Mouse (Mus musculus): ENCODE results near the gene Gm42517. TPM values are rescaled to one million over a fixed set of nuclear protein-coding genes. Genes with fewer than 3 reads are reported as not detected.

The Gm42517 gene
- total RNA-seq, 2 experiments from 2014 or later = 55.4 to 61.2 TPM

DNA sequence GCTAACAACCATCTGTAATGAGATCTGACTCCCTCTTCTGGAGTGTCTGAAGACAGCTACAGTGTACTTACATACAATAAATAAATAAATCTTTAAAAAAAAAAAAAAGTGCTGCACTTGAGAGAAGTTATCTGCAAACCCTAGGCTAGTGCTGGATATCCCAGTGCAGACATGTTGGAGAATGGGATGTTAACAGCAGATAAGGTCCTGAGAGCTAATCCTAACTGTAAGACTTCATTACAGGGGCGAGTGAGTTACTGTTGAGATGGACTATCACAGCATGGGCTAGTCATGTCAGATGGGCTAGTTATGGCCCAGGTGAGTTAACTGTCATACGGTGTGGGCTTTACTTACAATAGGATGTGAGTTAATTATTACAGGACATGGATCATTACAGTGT is 13.7 kb downstream of the Gm42517 start:
- no peak for DNase-seq (ENCODE audit: extremely low spot score in 1 of 2, low spot score in 1 of 2)

DNA sequence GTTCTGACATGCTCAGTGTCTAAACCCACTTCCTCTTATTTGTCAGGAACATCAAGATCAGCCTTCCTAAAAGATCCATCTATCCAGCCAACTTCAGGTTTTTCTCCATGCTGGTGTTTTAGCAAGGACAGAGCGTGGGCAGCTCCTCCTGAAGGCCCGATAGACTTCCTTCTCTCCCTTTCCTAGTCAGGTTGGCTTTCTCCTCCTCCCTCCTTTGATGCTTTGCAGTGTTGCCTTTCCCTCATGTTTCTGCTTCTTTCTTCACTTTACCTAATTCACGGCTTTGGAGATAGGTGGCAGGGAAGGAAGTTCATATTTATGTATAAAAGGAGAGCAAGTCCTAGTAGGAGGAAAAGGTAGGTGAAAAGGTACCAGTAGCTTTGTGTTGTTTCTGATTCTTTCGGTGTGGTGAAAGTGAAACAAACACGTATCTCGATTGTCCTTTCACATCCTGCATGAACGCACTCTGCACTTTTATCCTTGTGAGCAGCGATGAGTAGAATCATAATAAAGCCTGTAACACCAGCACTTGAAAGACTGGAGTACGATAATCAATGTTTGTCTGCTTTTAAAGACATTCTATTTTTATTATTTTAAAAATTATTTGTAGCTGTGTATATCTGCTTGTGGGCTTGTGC is 18.1 kb downstream of the Gm42517 start:
- DNase-seq (ENCODE audit: extremely low spot score in 1 of 2, low spot score in 1 of 2) = no peak

DNA sequence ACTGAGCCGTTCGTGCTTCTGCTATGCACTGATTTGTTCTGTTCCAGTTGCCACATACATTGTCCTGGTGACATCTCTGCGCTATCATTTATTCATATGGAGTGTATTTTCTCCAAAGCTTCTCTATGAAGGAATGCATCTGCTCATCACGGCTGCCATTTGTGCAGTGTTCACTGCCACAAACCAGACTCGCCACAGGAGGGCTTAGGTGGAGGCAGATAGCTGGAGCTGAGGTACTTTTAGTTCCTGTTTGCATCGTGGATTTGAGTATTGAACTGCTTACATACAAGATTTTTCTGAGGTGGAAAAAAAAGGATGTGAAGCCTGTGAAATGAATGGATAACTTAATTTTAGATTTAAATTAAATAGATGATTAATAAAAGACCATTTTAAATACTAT is 19.9 kb downstream of the Gm42517 start:
- DNase-seq (ENCODE audit: extremely low spot score in 1 of 2, low spot score in 1 of 2) = no peak

DNA sequence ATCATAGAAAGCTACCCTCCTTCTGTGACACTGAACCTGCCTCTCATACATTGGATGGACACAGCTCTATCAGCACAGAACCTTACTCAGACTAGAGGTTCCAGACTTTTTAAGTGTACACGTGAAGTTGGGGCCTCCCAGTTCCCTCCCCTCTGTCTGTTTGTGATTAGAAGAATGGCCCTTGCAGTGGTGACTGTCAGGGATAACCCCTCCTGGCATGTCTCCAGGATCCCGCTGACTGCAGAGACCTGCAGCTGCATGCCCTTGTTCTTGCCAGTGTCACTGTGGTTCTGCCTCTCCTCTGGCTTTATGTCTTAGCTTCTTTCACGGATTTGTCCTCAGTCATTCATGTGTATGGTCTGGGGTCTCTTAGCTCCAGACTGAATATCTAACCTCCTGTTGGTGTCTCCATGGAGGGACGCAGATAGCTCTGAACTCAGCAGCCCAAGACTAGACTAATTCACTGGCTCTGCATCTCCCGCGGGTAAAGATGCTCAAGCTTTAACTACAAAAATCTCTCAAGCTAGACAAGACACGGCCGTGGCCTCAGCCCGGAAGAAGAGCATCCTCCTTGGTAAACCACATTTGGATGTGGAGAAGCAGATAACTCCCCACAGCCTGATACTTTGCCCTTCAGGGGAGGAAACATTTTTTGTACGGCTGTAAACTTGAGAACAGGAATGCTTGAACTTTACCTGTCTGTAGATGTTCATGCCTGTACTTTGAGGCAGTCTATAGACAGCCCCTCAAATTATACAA is 22.2 kb downstream of the Gm42517 start:
- DNase-seq (ENCODE audit: extremely low spot score in 1 of 2, low spot score in 1 of 2) = no peak

DNA sequence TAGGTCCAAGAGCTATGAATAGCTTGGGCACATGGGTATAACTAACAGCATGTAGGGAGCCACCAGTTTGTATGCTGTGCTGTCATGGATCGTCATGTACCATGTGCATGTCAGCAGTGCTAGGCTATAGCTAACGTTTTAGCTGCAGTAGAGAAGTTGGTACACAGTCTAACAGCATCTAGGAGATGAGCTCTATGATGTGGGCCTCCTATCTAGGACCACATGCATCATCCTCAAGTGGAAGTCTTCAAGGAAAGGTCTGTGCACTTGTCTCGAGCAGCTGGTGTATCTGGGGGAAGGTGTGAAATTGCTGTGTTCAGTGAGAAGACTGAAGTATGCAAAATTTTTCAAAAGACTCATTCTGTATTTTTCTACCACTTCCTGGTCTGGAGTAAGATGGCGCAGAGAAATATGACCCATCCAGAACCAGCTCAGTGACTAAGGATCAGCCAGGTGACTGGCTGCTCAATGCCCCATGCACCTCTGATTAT is 24.0 kb downstream of the Gm42517 start:
- no peak for DNase-seq (ENCODE audit: extremely low spot score in 1 of 2, low spot score in 1 of 2)

DNA sequence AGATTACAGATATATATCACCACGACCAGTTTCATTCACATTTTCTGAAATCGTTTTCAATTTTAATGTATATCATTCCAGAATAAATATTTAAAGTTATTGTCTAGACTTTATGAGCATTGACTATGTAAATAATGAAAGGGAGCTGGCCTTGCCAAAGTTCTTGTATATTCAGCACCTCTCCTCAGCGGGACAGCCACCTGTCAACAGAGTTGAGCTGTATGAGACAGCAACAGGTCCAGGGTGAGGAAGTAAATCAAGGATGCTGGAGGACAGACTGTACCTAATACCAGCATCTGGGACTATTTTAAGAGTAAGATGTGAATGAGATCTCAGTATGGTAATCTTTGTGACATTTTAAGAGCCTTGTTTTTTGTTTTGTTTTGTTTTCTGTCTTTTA is 29.7 kb downstream of the Gm42517 start:
- DNase-seq (ENCODE audit: extremely low spot score in 1 of 2, low spot score in 1 of 2) = no peak

DNA sequence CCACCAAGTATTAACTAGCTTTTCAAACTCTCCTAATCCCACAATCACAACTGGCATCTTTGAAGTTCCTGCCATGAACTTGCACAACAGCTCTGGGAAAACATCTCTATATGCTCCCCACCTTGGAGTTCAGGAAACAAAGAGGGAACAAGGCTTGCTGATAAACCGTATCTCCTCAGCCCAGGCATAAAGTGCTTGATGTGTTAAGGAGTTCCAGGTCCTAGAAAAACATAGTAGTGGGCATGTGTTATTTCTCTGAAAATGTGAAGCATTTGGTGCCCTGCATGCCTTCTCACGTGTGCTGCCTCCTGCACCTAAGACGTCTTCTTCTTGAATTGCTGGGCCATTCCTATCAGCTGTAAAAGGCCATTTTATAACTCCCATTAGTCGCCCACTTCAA is 30.3 kb downstream of the Gm42517 start:
- no peak for DNase-seq (ENCODE audit: extremely low spot score in 1 of 2, low spot score in 1 of 2)

DNA sequence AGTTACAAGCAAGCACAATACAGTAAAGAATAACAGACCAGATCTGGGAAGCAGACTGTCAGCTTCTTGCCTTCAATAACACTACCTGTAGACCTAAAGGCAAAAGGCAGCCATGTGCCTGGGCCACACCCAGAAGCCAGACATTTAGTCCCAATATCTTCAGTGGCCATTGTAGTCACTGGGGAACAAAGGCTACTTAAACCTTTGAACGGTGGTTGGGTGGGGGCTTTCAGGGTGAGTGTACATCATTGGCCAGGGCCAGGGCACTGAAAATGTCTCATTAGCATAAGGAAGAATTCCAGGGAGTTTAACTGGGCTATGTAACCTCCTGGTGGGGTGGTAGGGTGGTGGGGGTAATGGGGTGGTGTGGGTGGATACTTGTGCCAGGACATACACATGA is 36.7 kb downstream of the Gm42517 start:
- no peak for DNase-seq (ENCODE audit: extremely low spot score in 1 of 2, low spot score in 1 of 2)

Other genes starting within 250 kb of the Gm42517 start
- gene Tmed5, start 235.3 kb downstream of the Gm42517 start, total RNA-seq (2021) = 10 to 100 TPM; 23.0 to 26.0 TPM
- under 1 TPM; 0.96 to 0.99 TPM for gene Ccdc18, start 235.0 kb downstream of the Gm42517 start, total RNA-seq (2021)
- 10 to 100 TPM; 46.1 to 47.8 TPM for gene Dr1, start 99.0 kb downstream of the Gm42517 start, total RNA-seq (2021)
- 10 to 100 TPM; 10.9 to 11.5 TPM for gene Pigg, start 55.3 kb downstream of the Gm42517 start, total RNA-seq (2021)
- under 1 TPM; 0.25 to 0.33 TPM for gene Pde6b, start 20.5 kb upstream of the Gm42517 start, total RNA-seq (2021)
- gene Atp5k, start 66.5 kb upstream of the Gm42517 start, total RNA-seq (2021) = 100 to 1,000 TPM; 299 to 306 TPM
- gene Mfsd7a, start 81.0 kb upstream of the Gm42517 start, total RNA-seq (2021) = 1 to 10 TPM in 1 of 2 experiments, under 1 TPM in 1; 0.56 to 1.0 TPM
- 10 to 100 TPM; 48.3 to 53.4 TPM for gene Pcgf3, start 93.3 kb upstream of the Gm42517 start, total RNA-seq (2021)
- 100 to 1,000 TPM; 519 to 570 TPM for gene Cplx1, start 182.1 kb upstream of the Gm42517 start, total RNA-seq (2021)

Data from layer of hippocampus, postnatal 25 days (tissue).